Mouse (Mus musculus): ENCODE data around the gene Krt79.

- TF ChIP-seq CTCF (IDR thresholded peaks at IDR 0.05; ENCODE audit: low read depth, low read length), result no peak
- TF ChIP-seq POLR2AphosphoS5 (IDR thresholded peaks at IDR 0.05; ENCODE audit: insufficient replicate concordance, low read depth, low read length), result no peak
- TF ChIP-seq GATA1 (IDR thresholded peaks at IDR 0.05; ENCODE audit: borderline replicate concordance, low read length), result no peak
Observed at GRCm38 (mm10) chr15:101927340-101928080, 12.6 kb downstream of the Krt79 start.
